Mouse (Mus musculus) midbrain, embryonic 11.5 days (tissue): ENCODE measurements at regions not wholly inside any gene's neighbourhood (a gene's known extent, or its start where the extent isn't known, plus 50 kb on each side); places are given as distances from the start of the nearest gene placed in this dataset.

Experiments used
- ATAC-seq: fragments of 200-750 bp; cut with Nextera tagmentation; 2 replicates; pipeline ENCODE4 v1.8.0; 2017; ENCODE audit warnings: moderate TSS enrichment, moderate library complexity; ENCODE audit not compliant: low FRiP score
- DNase-seq: peaks from one replicate; pipeline ENCODE4 v3.0.0; 2015; ENCODE audit warnings: low spot score; ENCODE audit errors: missing footprints
- H3K27ac ChIP-seq: fragments of 300-500 bp; sonication (generic); 2 replicates; pipeline ENCODE4 v1.5.1; 2014; ENCODE audit warnings: low read depth, low read length
- H3K27me3 ChIP-seq: fragments of 300-500 bp; sonication (generic); 2 replicates; pipeline ENCODE4 v1.6.1; 2014; ENCODE audit warnings: mild to moderate bottlenecking, low read length, moderate library complexity, mixed read lengths; ENCODE audit not compliant: control insufficient read depth, insufficient read depth
- H3K36me3 ChIP-seq: fragments of 300-500 bp; sonication (generic); 2 replicates; pipeline ENCODE4 v1.6.1; 2014; ENCODE audit warnings: mild to moderate bottlenecking, low read length, moderate library complexity, mixed read lengths; ENCODE audit not compliant: control insufficient read depth, insufficient read depth
- H3K4me1 ChIP-seq: fragments of 300-500 bp; sonication (generic); 2 replicates; pipeline ENCODE4 v1.6.1; 2014; ENCODE audit warnings: low read length; ENCODE audit not compliant: control insufficient read depth, insufficient read depth
- H3K4me2 ChIP-seq: fragments of 300-500 bp; sonication (generic); 2 replicates; pipeline ENCODE4 v1.6.1; 2014; ENCODE audit warnings: mild to moderate bottlenecking, moderate library complexity
- H3K4me3 ChIP-seq: fragments of 300-500 bp; sonication (generic); 2 replicates; pipeline ENCODE4 v1.5.1; 2014; ENCODE audit warnings: low read depth, low read length
- H3K9ac ChIP-seq: fragments of 300-500 bp; sonication (generic); 2 replicates; pipeline ENCODE4 v1.6.1; 2014; ENCODE audit warnings: low read length
- H3K9me3 ChIP-seq: fragments of 300-500 bp; sonication (generic); 2 replicates; pipeline ENCODE4 v1.6.1; 2016; ENCODE audit warnings: low read length; ENCODE audit not compliant: control insufficient read depth
- WGBS: fragments of 180-500 bp; shearing (Covaris S2); extraction: QIAGEN DNeasy Blood & Tissue Kit; methylation state at CpG from one replicate; pipeline ENCODE4 v1.1.7; 2014; 5-methylcytosine and 5-hydroxymethylcytosine counted together

- Histone ChIP-seq H3K4me3 (no peak overlapping the region), H3K27ac (no peak overlapping the region), H3K4me2 (no peak overlapping the region), H3K9me3 (no peaks in the 10 kb centered on the region; the same call in 1 of the 2 replicates), H3K36me3 (no peaks in the 10 kb centered on the region), H3K9ac (no peak overlapping the region), H3K27me3 (no peaks in the 10 kb centered on the region), H3K4me1 (peaks cover 4% of the 10 kb centered on the region)
- DNase-seq (peak; percentile 89), ATAC-seq (peak; percentile 87)
- 12% methylated on average over 5 of the region's 5 CpGs for WGBS
Measured at GRCm38 (mm10) chr2:146694041-146694440, 161.6 kb upstream of the Kiz start.

- Histone ChIP-seq H3K27me3 (no peaks in the 10 kb centered on the region), H3K9ac (no peak overlapping the region), H3K9me3 (no peaks in the 10 kb centered on the region; the same call in 1 of the 2 replicates), H3K27ac (no peak overlapping the region), H3K4me2 (no peak overlapping the region), H3K4me1 (peaks cover 4% of the 10 kb centered on the region), H3K36me3 (no peaks in the 10 kb centered on the region), H3K4me3 (no peak overlapping the region)
- 92% methylated on average over 2 of the region's 2 CpGs for WGBS
- DNase-seq (no peak), ATAC-seq (no peak)
Measured at GRCm38 (mm10) chr2:146696277-146696676, 159.4 kb upstream of the Kiz start.

GRCm38 (mm10) chr2:146696727-146697126 lies 158.9 kb upstream of the Kiz start:
- H3K9me3 ChIP-seq, result no peaks in the 10 kb centered on the region
- DNase-seq, result peak; percentile 31
- no peaks in the 10 kb centered on the region for H3K36me3 ChIP-seq
- WGBS, result 91% methylated on average over 4 of the region's 4 CpGs
- peaks cover 4% of the 10 kb centered on the region for H3K4me1 ChIP-seq
- ATAC-seq, result no peak
- H3K4me3 ChIP-seq, result no peak overlapping the region
- H3K4me2 ChIP-seq, result no peak overlapping the region
- no peak overlapping the region for H3K9ac ChIP-seq
- H3K27me3 ChIP-seq, result no peaks in the 10 kb centered on the region
- H3K27ac ChIP-seq, result no peak overlapping the region

- H3K36me3 ChIP-seq, result no peaks in the 10 kb centered on the region
- H3K9me3 ChIP-seq, result no peaks in the 10 kb centered on the region
- no peaks in the 10 kb centered on the region for H3K4me1 ChIP-seq
- no peak overlapping the region for H3K9ac ChIP-seq
- DNase-seq (peak; percentile 75), ATAC-seq (peak; percentile 84)
- no peak overlapping the region for H3K4me3 ChIP-seq
- H3K4me2 ChIP-seq, result no peak overlapping the region
- no peaks in the 10 kb centered on the region for H3K27me3 ChIP-seq
- 64% methylated on average over 8 of the region's 8 CpGs for WGBS
- no peak overlapping the region; the same call in 1 of the 2 replicates for H3K27ac ChIP-seq
Measured at GRCm38 (mm10) chr2:146710676-146711075, 145.0 kb upstream of the Kiz start.

GRCm38 (mm10) chr2:146721184-146721715 lies 134.4 kb upstream of the Kiz start:
- no peak for ATAC-seq
- Histone ChIP-seq H3K4me2 (peak overlapping the region; percentile 10; the same call in 1 of the 2 replicates), H3K4me1 (peaks cover 35% of the 10 kb centered on the region), H3K9ac (no peak overlapping the region), H3K9me3 (no peaks in the 10 kb centered on the region), H3K27ac (no peak overlapping the region), H3K27me3 (peaks cover 10% of the 10 kb centered on the region), H3K36me3 (no peaks in the 10 kb centered on the region), H3K4me3 (no peak overlapping the region)
- peak; percentile 89 for DNase-seq
- WGBS, result 16% methylated on average over 10 of the region's 10 CpGs

- no peaks in the 10 kb centered on the region for H3K36me3 ChIP-seq
- no peaks in the 10 kb centered on the region for H3K9me3 ChIP-seq
- DNase-seq (peak; percentile 94), ATAC-seq (no peak)
- H3K4me1 ChIP-seq, result peaks cover 39% of the 10 kb centered on the region
- 2% methylated on average over 8 of the region's 8 CpGs for WGBS
- H3K4me2 ChIP-seq, result no peak overlapping the region; the same call in 1 of the 2 replicates
- no peak overlapping the region for H3K9ac ChIP-seq
- peaks cover 12% of the 10 kb centered on the region for H3K27me3 ChIP-seq
- H3K4me3 ChIP-seq, result no peak overlapping the region
- peak overlapping the region; percentile 21 for H3K27ac ChIP-seq
Measured at GRCm38 (mm10) chr2:146722351-146723025, 133.2 kb upstream of the Kiz start.

GRCm38 (mm10) chr2:146723172-146723571 lies 132.5 kb upstream of the Kiz start:
- ATAC-seq (peak; percentile 69), DNase-seq (peak; percentile 90)
- no peak overlapping the region for H3K4me3 ChIP-seq
- WGBS, result 32% methylated on average over 9 of the region's 9 CpGs
- H3K9me3 ChIP-seq, result no peaks in the 10 kb centered on the region
- H3K36me3 ChIP-seq, result no peaks in the 10 kb centered on the region
- peak overlapping the region; percentile 13; the same call in 1 of the 2 replicates for H3K27ac ChIP-seq
- H3K9ac ChIP-seq, result no peak overlapping the region
- no peak overlapping the region; the same call in 1 of the 2 replicates for H3K4me2 ChIP-seq
- peaks cover 39% of the 10 kb centered on the region for H3K4me1 ChIP-seq
- peaks cover 12% of the 10 kb centered on the region for H3K27me3 ChIP-seq

GRCm38 (mm10) chr2:146723671-146724070 lies 132.0 kb upstream of the Kiz start:
- Histone ChIP-seq H3K27ac (peak overlapping the region; percentile 13; the same call in 1 of the 2 replicates), H3K36me3 (no peaks in the 10 kb centered on the region), H3K4me1 (peaks cover 39% of the 10 kb centered on the region), H3K27me3 (peaks cover 12% of the 10 kb centered on the region), H3K4me3 (no peak overlapping the region), H3K4me2 (peak overlapping the region; percentile 22), H3K9me3 (no peaks in the 10 kb centered on the region), H3K9ac (no peak overlapping the region)
- ATAC-seq, result peak; percentile 51; the same call in 1 of the 2 replicates
- no peak for DNase-seq
- 22% methylated on average over 4 of the region's 4 CpGs for WGBS

- peak; percentile 39 for ATAC-seq
- H3K4me1 ChIP-seq, result peaks cover 39% of the 10 kb centered on the region
- no peaks in the 10 kb centered on the region for H3K9me3 ChIP-seq
- H3K36me3 ChIP-seq, result no peaks in the 10 kb centered on the region
- peak overlapping the region; percentile 22 for H3K4me2 ChIP-seq
- peaks cover 9% of the 10 kb centered on the region; the same call in 1 of the 2 replicates for H3K27me3 ChIP-seq
- no peak overlapping the region for H3K4me3 ChIP-seq
- H3K9ac ChIP-seq, result no peak overlapping the region
- peak overlapping the region; percentile 13; the same call in 1 of the 2 replicates for H3K27ac ChIP-seq
- DNase-seq, result peak; percentile 91
- 27% methylated on average over 10 of the region's 10 CpGs for WGBS
Measured at GRCm38 (mm10) chr2:146724142-146724679, 131.5 kb upstream of the Kiz start.
